Comparison of ENCODE assay signal across 8 mouse cellular contexts in genomic region chr11:120240941-120241890, GRCm38 (mm10). TPM values are rescaled to one million over a fixed set of nuclear protein-coding genes. Genes with fewer than 3 reads are reported as not detected.
A peak's percentile ranks its signal among the peaks of the same experiment; 100 is the strongest.
DNase-seq lines count a peak whose midpoint lies in the region; ATAC-seq and TF ChIP-seq lines count a peak whose summit lies in the region.

No protein-coding gene starts in this region.

- H3K4me3 ChIP-seq in heart, embryonic 14.5 days (ENCODE audit: control insufficient read depth in 1 of 2, insufficient read depth in 1 of 2, low read depth in 1 of 2, low read length in 2 of 2), result peak overlapping the region; percentile 5 to 24; a peak in 3 of 4 replicates
- H3K4me3 ChIP-seq in limb, embryonic 13.5 days, result peak overlapping the region; percentile 92
- H3K4me3 ChIP-seq in small intestine, adult 2 months (ENCODE audit: low read depth, low read length), result peak overlapping the region; percentile 14

- peak overlapping the region; percentile 100 for H3K9ac ChIP-seq in heart, embryonic 14.5 days (ENCODE audit: low read length)
- peak overlapping the region; percentile 100 for H3K9ac ChIP-seq in limb, embryonic 13.5 days

- H3K9me3 ChIP-seq in heart, embryonic 14.5 days (ENCODE audit: control insufficient read depth, low read length), result no peaks in the 10 kb centered on the region
- H3K9me3 ChIP-seq in limb, embryonic 13.5 days, result no peaks in the 10 kb centered on the region

- no peaks in the 10 kb centered on the region for H3K36me3 ChIP-seq in heart, embryonic 14.5 days (ENCODE audit: control insufficient read depth, insufficient read depth, low read length)
- 0 out of 2 replicates have a peak, but pooled peaks cover 4% of the 10 kb centered on the region for H3K36me3 ChIP-seq in limb, embryonic 13.5 days
- H3K36me3 ChIP-seq in small intestine, adult 2 months (ENCODE audit: control insufficient read depth, insufficient read depth, low read length), result no peaks in the 10 kb centered on the region

- peak overlapping the region; percentile 99 for H3K4me2 ChIP-seq in heart, embryonic 14.5 days (ENCODE audit: low read length)
- H3K4me2 ChIP-seq in limb, embryonic 13.5 days (replicated peaks), result peak overlapping the region; percentile 99

- peaks cover 38 to 64% of the 10 kb centered on the region in 2 experiments for H3K4me1 ChIP-seq in heart, embryonic 14.5 days (ENCODE audit: control insufficient read depth in 2 of 2, insufficient read depth in 2 of 2, low read length in 2 of 2)
- peaks cover 85% of the 10 kb centered on the region for H3K4me1 ChIP-seq in limb, embryonic 13.5 days
- H3K4me1 ChIP-seq in small intestine, adult 2 months (ENCODE audit: control insufficient read depth, insufficient read depth, insufficient read length, low read length), result peaks cover 15% of the 10 kb centered on the region

- 9% methylated on average over 29 of the region's 29 CpGs for WGBS in heart, embryonic 14.5 days
- 5% methylated on average over 29 of the region's 29 CpGs for WGBS in limb, embryonic 13.5 days
- whole genome bisulfite sequencing in small intestine, adult 2 months, result 40% methylated on average over 29 of the region's 29 CpGs

- TF ChIP-seq POLR2A in small intestine, adult 2 months (IDR thresholded peaks at IDR 0.05; ENCODE audit: low read depth, low read length), result no peak

- peak overlapping the region; percentile 86 to 92 for H3K27ac ChIP-seq in heart, embryonic 14.5 days (replicated peaks in 1 of 2; ENCODE audit: control insufficient read depth in 1 of 2, insufficient read depth in 1 of 2, low read depth in 2 of 2, low read length in 2 of 2)
- H3K27ac ChIP-seq in limb, embryonic 13.5 days, result peak overlapping the region; percentile 91
- H3K27ac ChIP-seq in small intestine, adult 2 months (ENCODE audit: insufficient read depth, low read depth, low read length), result peak overlapping the region; percentile 26; the same call in 1 of the 2 replicates

- ATAC-seq in heart, embryonic 14.5 days (ENCODE audit: insufficient number of reproducible peaks, insufficient read depth, low FRiP score, low read depth), result no peak
- no peak for ATAC-seq in limb, embryonic 13.5 days (ENCODE audit: low FRiP score, low read depth)
- no peak for ATAC-seq in granulocyte monocyte progenitor cell, adult 5-6 weeks (replicated peaks; ENCODE audit: poor library complexity, severe bottlenecking)

- DNase-seq in adrenal gland, adult 2 months, result peak; percentile 50
- DNase-seq in adrenal gland, postnatal 10 days, result no peak
- DNase-seq in R1 (ENCODE audit: low read depth, low spot score), result peak; percentile 82
- no peak for DNase-seq in cerebellum, adult 9-11 months

- TF ChIP-seq CTCF in small intestine, adult 2 months (IDR thresholded peaks at IDR 0.05; ENCODE audit: extremely low read depth, insufficient read length, insufficient replicate concordance, low read depth, low read length), result no peak

- H3K27me3 ChIP-seq in heart, embryonic 14.5 days (ENCODE audit: control insufficient read depth, insufficient read depth, low read length), result no peaks in the 10 kb centered on the region
- H3K27me3 ChIP-seq in limb, embryonic 13.5 days, result no peaks in the 10 kb centered on the region
- H3K27me3 ChIP-seq in small intestine, adult 2 months (ENCODE audit: control insufficient read depth, insufficient read depth, low read length), result no peaks in the 10 kb centered on the region

RNA-seq across cellular contexts. Expression of gene Bahcc1, which starts 8.5 kb away (rescaled TPM):
- total RNA-seq in adrenal gland, adult 2 months (2021), result 10 to 100 TPM in 1 of 2 experiments, 1 to 10 TPM in 1; 9.2 to 21.9 TPM
- 17.9 and 19.5 TPM in 2 replicates for polyA plus RNA-seq in adrenal gland, adult 2 months (2012; rRNA removed)
- total RNA-seq in adrenal gland, postnatal 10 days (2021), result 10 to 100 TPM; 13.8 to 20.5 TPM
- 8.8 and 9.1 TPM in 2 replicates for polyA plus RNA-seq in heart, embryonic 14.5 days (2014; fragmentation: Nextera tagmentation; extraction: Ambion mirVana)
- polyA plus RNA-seq in limb, embryonic 13.5 days (2015; fragmentation: Nextera tagmentation; extraction: Ambion mirVana), result 12.7 and 13.8 TPM in 2 replicates
- polyA plus RNA-seq in small intestine, adult 2 months (2012; rRNA removed), result 7.0 and 15.4 TPM in 2 replicates
- 22.5 and 22.9 TPM in 2 replicates for total RNA-seq in granulocyte monocyte progenitor cell, adult 5-6 weeks (2014; fragmentation: Nextera tagmentation)
- total RNA-seq in granulocyte monocyte progenitor cell, adult 5-6 weeks (2017), result 4.7 and 5.9 TPM in 2 replicates

Comparison
In these comparisons a context has a peak if more than half of its experiments do, and no peak if none do; other contexts are left out.
1. DNase-seq: peak in adrenal gland, adult 2 months (single experiment) and R1 (single experiment); none in adrenal gland, postnatal 10 days (single experiment) and cerebellum, adult 9-11 months (single experiment).
2. H3K27ac ChIP-seq: peak in every context shown above with its lines; median percentile 91 in limb, embryonic 13.5 days; 89 in heart, embryonic 14.5 days; 26 in small intestine, adult 2 months.
3. H3K4me3 ChIP-seq: peak in every context shown above with its lines; median percentile 92 in limb, embryonic 13.5 days; 14 in heart, embryonic 14.5 days; 14 in small intestine, adult 2 months.